Mouse (Mus musculus) common myeloid progenitor, adult 5-6 weeks (primary cell): ENCODE measurements around the gene 9130213A22Rik. TPM values are rescaled to one million over a fixed set of nuclear protein-coding genes. Genes with fewer than 3 reads are reported as not detected.

Experiments used
- ATAC-seq: replicated peaks from 2 replicates; pipeline ENCODE4 v1.8.0; 2016; ENCODE audit warnings: low read depth, mild to moderate bottlenecking, moderate TSS enrichment, inconsistent platforms; ENCODE audit not compliant: poor library complexity, severe bottlenecking
- total RNA-seq: library from RNA; stranded (forward); fragments of 200-1000, 187-1606 nt; gene quantifications from 2 replicates; pipeline ENCODE4 v1.2.3, GENCODE M21; 2017

Gene 9130213A22Rik
- total RNA-seq, 1 experiment from 2014 or later = not detected

DNA sequence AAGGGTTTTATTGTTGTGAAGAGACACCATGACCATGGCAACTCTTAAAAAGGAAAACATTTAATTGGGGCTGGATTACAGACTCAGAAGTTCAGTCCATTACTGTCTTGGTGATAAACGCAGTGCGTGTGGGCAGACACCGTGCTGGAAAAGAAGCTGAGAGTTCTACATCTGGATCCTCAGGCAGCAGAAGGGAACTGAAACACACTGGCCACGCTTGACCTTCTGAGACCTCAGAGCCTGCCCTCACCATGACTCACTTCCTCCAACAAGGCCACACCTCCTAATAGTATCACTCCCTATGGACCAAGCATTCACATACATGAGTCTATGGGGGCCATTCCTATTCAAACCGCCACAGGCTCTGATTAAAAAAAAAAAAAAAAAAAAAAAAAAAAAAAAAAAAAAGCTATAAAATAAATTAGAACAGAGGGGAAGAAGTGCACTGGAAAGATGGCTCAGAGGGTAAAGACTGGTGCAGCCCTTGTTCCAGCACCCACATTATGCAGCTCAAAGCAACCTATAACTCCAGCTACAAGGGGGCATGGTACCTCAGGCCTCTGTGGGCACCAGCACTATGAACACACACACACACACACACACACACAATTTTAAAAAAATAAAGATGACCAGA lies 43.5 kb downstream of the 9130213A22Rik start:
- peak; percentile 53 for ATAC-seq

DNA sequence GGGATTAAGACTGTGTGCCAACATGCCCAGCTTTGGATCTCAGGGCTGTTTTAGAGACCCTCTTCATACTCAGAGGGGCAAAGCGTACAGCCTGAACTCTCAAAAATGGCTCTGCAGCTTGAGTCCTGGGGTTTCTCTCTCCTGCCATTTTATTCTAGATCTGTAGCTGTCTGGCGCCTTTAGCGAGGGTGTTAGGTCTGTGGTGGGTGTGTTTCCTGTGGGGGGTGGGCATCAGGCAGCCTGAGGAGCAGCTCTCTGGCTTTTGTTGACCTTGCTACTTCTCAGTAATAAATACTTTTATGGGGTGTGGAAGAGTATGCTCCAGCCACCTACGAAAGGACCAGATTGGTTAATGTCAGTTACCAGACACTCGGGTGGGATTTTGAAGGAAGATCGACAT lies 44.3 kb downstream of the 9130213A22Rik start:
- ATAC-seq = no peak

DNA sequence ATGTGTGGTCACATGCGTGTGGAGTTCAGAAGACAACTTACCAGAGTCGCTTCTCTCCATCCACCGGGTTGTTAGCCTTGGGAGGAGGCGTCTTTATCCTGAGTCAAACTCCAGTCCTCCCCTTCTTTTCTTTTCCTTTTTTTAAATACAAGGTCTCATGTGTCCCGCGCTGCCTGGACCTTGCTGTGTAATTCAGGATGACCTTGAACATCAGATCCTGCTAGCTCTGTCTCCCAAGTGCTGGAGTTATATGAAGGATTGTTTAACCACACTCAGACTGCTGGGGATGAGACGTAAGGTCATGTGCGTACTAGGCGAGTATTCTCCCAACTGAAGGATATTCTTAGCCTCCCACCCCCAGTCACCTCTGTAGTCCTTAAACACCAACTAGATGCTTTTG lies 45.1 kb downstream of the 9130213A22Rik start:
- ATAC-seq = no peak

DNA sequence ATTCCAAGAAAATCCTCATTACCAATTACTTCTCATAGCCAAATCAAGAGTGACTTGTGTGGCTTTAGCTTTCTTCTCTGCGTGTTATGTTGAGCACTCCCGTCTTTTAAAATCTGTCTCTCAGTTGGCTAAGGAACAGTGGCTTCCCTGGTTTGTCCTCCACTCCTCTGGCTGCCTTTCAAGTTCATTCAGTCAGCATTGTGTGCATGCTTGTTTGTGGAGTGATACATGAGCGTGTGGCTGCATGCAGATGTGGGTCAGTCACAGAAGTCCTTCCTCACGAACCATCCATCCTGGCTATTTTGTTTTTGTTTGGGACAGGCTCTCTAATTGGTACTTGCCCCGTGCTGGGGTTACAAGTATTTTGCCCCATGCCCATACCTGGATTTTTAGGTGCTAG lies 45.8 kb downstream of the 9130213A22Rik start:
- ATAC-seq = no peak

DNA sequence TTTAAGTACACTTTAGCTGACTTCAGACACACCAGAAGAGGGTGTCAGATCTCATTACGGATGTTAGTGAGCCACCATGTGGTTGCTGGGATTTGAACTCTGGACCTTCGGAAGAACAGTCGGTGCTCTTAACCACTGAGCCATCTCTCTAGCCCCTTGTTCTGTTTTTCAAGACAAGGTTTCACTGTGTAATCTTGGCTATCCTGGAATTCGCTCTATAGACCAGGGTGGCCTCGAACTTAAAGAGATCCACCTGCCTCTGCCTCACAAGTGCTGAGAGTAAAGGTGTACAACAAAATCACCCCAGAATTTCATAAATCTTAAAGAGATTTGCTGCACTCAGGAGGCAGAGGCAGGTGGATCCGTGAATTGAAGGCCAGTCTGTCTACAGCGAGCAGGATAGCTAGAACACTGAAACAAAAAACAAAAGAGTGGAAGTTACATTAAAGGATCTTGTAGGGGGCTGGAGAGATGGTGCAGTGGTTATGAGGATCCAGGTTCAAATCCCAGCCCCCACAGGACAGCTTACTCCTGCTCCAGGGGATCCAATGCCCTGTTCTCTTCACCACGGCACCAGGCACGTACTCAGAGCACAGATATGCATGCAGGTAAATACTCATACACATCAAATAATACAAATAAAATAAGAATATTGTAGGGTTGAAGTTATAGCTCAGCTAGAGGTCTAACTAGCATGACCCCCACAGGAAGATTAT lies 46.5 kb downstream of the 9130213A22Rik start:
- no peak for ATAC-seq

DNA sequence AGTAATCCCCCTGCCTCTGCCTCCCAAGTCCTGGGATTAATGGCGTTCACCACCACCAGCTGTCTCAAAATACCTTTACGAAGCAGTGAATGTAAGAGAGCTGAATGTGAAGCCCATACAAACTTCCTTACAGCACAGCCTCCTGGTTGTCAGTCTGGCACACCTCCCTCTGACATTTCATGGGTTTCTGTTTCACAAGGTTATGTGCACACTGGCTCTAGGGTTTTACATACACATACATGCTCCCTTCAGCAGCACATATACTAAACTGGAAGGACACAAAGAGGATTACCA lies 47.7 kb downstream of the 9130213A22Rik start:
- no peak for ATAC-seq

DNA sequence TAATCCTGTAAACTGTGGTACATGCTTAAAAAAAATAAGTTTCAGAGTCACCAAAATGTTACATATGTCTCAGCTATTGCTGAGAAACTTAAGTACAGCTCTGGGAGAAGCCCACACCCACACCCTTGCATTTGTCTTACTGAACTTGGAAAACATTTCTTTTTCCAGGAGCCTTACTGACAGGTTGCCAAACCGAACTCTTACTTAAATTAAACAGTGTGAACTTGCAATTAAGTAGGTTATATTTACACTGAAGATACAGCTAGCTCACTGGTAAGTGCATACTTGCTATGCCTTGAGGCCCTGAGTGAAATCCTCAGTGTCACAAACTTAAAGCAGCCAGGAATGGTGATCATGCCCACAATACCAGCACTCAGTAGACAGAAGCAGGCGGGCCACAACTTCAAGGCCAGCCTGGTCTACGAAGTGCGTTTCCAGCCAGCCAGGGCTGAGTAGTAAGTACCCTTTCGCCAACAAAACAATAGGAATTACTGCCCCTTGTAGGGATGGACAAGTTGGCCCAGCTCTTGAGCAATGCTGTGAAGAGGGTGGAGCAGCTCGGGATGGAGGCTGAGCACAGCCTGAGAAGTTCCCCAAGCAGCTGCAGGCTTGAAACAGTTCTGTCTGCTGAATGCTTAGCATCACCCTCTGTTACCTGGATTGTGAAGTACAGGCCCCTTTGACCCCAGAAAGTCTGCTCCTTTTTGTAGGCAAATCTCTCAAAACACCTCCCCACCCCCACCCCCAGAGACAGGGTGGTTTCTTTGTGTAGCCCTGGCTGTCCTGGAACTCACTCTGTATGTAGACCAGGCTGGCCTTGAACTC lies 48.2 kb downstream of the 9130213A22Rik start:
- no peak for ATAC-seq

DNA sequence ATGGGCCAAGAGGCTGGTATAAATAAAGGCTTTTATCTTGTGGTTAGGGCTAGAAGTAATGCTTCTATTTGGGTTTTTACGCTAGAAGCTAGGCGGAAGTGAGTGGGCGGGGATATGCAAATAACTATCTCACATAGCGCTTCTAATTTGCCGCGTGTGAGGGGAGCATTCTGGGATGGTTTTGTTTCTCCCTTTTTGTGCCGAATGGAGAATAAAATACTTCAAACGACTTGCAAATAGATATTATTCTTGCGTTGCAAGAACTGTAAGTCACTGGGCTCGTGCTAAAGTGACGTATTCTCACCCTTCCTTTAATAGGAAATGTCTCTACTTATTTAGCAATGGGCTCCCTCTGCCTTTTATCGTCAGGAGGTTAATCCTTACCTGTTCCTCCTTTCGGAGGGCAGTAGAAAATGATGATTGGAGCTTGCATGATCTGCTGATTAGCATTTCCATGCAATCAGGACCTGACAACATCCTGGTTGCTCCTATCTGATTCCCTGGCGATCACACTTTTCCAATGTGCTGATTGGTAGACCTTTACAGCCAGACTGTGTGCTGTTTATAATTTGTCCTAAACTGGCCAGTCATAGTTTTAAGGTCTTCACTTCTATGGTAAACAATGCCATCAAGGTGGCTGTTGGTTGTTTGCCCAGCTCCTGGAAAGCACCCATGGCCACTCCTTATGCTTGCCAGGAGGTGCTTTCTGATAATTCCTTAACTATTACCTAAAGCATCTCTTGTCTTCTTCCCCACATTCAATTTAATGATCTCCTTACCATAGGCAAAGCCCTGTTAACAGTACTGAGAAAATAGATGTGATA lies 49.1 kb downstream of the 9130213A22Rik start:
- ATAC-seq = peak; percentile 76

DNA sequence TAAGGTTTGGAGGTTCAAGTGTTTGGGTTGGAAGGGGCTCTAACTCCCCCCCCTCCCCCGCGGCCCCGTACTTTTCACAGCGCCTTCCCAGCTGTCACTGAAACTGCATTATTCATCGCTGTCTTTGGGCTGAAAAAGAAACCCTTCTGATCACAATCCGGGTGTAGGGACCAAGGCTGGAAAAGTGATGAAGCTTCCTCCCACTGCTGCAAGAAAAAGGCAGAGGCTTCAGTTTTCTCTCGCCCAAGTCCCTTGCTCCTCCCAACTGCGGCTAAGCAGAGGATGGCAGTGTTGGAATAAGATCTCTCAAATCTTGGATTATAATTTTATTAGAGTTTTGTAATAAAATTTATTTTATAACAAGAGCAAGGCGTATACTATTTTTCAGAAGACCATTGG lies 49.7 kb downstream of the 9130213A22Rik start:
- no peak for ATAC-seq

DNA sequence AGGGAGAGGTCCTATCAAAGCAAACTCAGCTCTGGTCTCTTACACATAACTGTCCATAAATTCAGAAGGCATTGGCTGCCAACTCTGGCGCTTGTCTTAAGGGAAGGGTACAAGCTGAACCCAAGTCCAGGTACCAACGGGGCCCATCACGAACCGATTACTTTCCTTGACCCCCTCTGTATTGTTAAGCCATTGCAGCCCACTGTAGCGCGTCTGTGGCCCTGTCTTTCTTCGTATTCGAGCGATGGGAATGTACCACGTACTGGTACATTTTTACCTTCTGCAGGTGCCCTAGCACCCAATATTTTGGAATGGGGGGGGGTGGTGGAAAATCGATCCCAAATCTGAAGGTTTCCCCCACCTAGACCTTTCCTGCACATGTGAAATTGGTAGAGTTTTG lies 50.2 kb downstream of the 9130213A22Rik start:
- no peak for ATAC-seq

DNA sequence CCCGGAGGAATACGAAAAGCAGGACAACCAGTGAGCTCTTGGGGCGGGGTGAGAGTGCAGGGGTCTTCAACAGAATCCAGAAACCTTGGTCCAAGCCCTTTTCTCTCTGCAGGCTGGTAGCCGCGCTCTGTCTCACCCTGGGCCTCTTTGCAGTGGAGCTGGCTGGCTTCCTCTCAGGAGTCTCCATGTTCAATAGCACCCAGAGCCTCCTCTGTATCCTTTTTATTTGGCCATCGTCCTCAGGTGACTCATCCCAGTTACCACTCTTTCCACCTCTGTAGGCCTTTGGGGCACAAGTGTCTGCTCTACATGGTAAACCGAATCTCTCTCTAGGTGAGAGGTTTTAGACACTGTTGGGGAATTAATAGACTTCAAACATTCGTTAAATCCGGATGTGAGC lies 51.1 kb downstream of the 9130213A22Rik start:
- no peak for ATAC-seq

DNA sequence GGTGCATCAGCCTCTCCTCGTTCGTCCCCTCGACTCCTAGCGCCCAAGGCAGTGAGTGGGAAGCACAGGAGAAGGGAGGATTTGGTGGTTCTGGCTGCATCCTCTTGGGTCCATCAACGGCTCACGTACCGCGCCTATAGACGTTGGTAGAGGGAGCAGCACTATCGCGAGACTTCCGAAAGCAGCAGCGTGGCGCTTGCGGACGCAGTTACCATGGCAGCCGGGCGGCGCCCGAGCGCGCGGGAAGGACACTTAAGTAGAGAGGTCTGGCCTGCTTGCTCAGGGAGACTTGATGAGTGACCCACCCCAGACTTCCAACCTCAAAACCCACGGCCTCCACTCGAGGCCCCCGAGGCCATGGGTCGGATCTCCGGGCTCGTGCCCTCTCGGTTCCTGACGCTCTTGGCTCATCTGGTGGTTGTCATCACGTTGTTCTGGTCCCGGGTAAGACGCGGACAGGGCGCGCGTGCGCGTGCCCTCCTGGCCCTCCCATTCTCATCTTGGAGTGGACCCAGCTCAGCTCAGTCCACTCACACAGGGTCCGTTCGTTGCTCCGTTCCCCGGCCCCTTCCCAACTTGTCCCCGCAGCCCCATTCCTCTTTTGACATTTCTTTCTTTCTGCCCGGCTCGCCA lies 51.7 kb downstream of the 9130213A22Rik start, which contains the start of gene Tmem107:
Gene Tmem107, plus strand, starts transcription at position 217 of the 633 bp plus-strand sequence.
- ATAC-seq = peak; percentile 55

DNA sequence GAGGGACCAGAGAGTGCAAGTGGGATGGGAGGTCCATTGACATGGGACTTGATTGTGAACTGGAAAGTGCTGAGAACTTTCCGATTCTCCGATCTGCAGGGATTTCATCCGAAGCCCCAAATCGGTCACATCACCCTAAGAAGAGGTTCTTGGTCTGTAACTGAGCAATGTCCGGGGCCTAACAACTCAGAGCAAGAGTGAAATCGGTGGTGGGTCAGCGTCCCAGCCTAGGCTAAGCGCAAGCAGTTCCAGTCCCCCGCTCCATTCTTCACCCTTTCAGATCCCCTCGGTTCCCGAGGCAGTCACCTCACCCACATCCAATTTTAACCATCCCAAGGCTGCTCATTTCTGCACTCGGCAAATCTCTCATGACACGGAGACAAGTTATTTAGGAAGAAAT lies 52.3 kb downstream of the 9130213A22Rik start:
- no peak for ATAC-seq

Other genes with a start within 250 kb of the 9130213A22Rik start
- 0.23 TPM in 1 of 2 replicates, not detected in the other for gene Rnf222, start 234.0 kb downstream of the 9130213A22Rik start, total RNA-seq
- gene Rpl26, start 221.0 kb downstream of the 9130213A22Rik start, total RNA-seq = 5,501 and 6,055 TPM in 2 replicates
- gene Odf4, start 195.5 kb downstream of the 9130213A22Rik start, total RNA-seq = not detected in 2 replicates
- gene Arhgef15, start 165.1 kb downstream of the 9130213A22Rik start, total RNA-seq = 0.14 and 1.1 TPM in 2 replicates
- gene Slc25a35, start 154.5 kb downstream of the 9130213A22Rik start, total RNA-seq = 1.4 and 2.1 TPM in 2 replicates
- gene Rangrf, start 147.4 kb downstream of the 9130213A22Rik start, total RNA-seq = 36.7 and 39.4 TPM in 2 replicates
- 50.5 and 57.2 TPM in 2 replicates for gene Pfas, start 114.1 kb downstream of the 9130213A22Rik start, total RNA-seq
- gene Ctc1, start 106.7 kb downstream of the 9130213A22Rik start, total RNA-seq = 18.0 and 30.8 TPM in 2 replicates
- 89.5 and 121 TPM in 2 replicates for gene Aurkb, start 76.9 kb downstream of the 9130213A22Rik start, total RNA-seq
- 4.5 and 5.4 TPM in 2 replicates for gene Borcs6, start 62.9 kb downstream of the 9130213A22Rik start, total RNA-seq
- 23.2 and 26.3 TPM in 2 replicates for gene Tmem107, start 51.8 kb downstream of the 9130213A22Rik start, total RNA-seq
- gene Vamp2, start 34.1 kb downstream of the 9130213A22Rik start, total RNA-seq = 7.1 and 10.0 TPM in 2 replicates
- gene Per1, start 27.4 kb downstream of the 9130213A22Rik start, total RNA-seq = 9.3 and 16.9 TPM in 2 replicates
- gene Hes7, start 2.2 kb downstream of the 9130213A22Rik start, total RNA-seq = not detected in 2 replicates
- gene Aloxe3, start 3.3 kb upstream of the 9130213A22Rik start, total RNA-seq = 6.9 TPM in 1 of 2 replicates, not detected in the other
- gene Alox12b, start 34.4 kb upstream of the 9130213A22Rik start, total RNA-seq = not detected in 2 replicates
- not detected in 2 replicates for gene Alox8, start 75.3 kb upstream of the 9130213A22Rik start, total RNA-seq
- 0.14 TPM in 1 of 2 replicates, not detected in the other for gene Gucy2e, start 114.4 kb upstream of the 9130213A22Rik start, total RNA-seq
- gene Cntrob, start 201.2 kb upstream of the 9130213A22Rik start, total RNA-seq = 20.3 and 26.5 TPM in 2 replicates
- 75.4 and 87.8 TPM in 2 replicates for gene Trappc1, start 201.4 kb upstream of the 9130213A22Rik start, total RNA-seq
- 0.05 TPM in 1 of 2 replicates, not detected in the other for gene Kcnab3, start 203.7 kb upstream of the 9130213A22Rik start, total RNA-seq
- gene Rnf227, start 217.9 kb upstream of the 9130213A22Rik start, total RNA-seq = 8.3 and 9.0 TPM in 2 replicates
- gene Chd3, start 246.8 kb upstream of the 9130213A22Rik start, total RNA-seq = 64.5 and 68.0 TPM in 2 replicates